Mouse (Mus musculus) neural tube, embryonic 11.5 days (tissue): ENCODE measurements around the gene Myo5a. TPM values are rescaled to one million over a fixed set of nuclear protein-coding genes. Genes with fewer than 3 reads are reported as not detected.

Experiments
- ATAC-seq: fragments of 200-750 bp; cut with Nextera tagmentation; 2 replicates; pipeline ENCODE4 v1.8.0; 2017; ENCODE audit warnings: moderate number of reproducible peaks, mild to moderate bottlenecking, moderate TSS enrichment, moderate library complexity; ENCODE audit not compliant: insufficient read depth, low FRiP score, low TSS enrichment
- DNase-seq: peaks from one replicate; pipeline ENCODE4 v3.0.0-alpha.2; 2015; ENCODE audit warnings: low spot score
- H3K27ac ChIP-seq: fragments of 300-500 bp; sonication (generic); 2 replicates; pipeline ENCODE4 v1.5.1; 2014; ENCODE audit warnings: low read depth, mild to moderate bottlenecking, low read length
- H3K27me3 ChIP-seq: fragments of 300-500 bp; sonication (generic); 2 replicates; pipeline ENCODE4 v1.6.1; 2014; ENCODE audit warnings: mild to moderate bottlenecking, low read length, mixed read lengths; ENCODE audit not compliant: control insufficient read depth, insufficient read depth
- H3K36me3 ChIP-seq: fragments of 300-500 bp; sonication (generic); 2 replicates; pipeline ENCODE4 v1.6.1; 2014; ENCODE audit warnings: mild to moderate bottlenecking, low read length, moderate library complexity, mixed read lengths; ENCODE audit not compliant: control insufficient read depth, insufficient read depth
- H3K4me1 ChIP-seq: fragments of 300-500 bp; sonication (generic); 2 replicates; pipeline ENCODE4 v1.6.1; 2014; ENCODE audit warnings: low read length, mixed read lengths; ENCODE audit not compliant: control insufficient read depth, insufficient read depth
- H3K4me2 ChIP-seq: fragments of 300-500 bp; sonication (generic); 2 replicates; pipeline ENCODE4 v1.6.1; 2014; ENCODE audit warnings: low read depth, mild to moderate bottlenecking, moderate library complexity
- H3K4me3 ChIP-seq: fragments of 300-500 bp; sonication (generic); 2 replicates; pipeline ENCODE4 v1.5.1; 2014; ENCODE audit warnings: low read depth, low read length
- H3K9ac ChIP-seq: fragments of 300-500 bp; sonication (generic); 2 replicates; pipeline ENCODE4 v1.6.1; 2014; ENCODE audit warnings: mild to moderate bottlenecking, low read length
- H3K9me3 ChIP-seq: fragments of 300-500 bp; sonication (generic); 2 replicates; pipeline ENCODE4 v1.6.1; 2016; ENCODE audit warnings: low read length; ENCODE audit not compliant: control insufficient read depth
- WGBS: fragments of 180-500 bp; shearing (Covaris S2); extraction: QIAGEN DNeasy Blood & Tissue Kit; methylation state at CpG from one replicate; pipeline ENCODE4 v1.1.7; 2014; 5-methylcytosine and 5-hydroxymethylcytosine counted together
- polyA plus RNA-seq: library from polyadenylated mRNA; unstranded; fragments of >200 nt; fragmentation: Nextera tagmentation; extraction: Ambion mirVana; gene quantifications from 2 replicates; pipeline ENCODE4 v1.2.1, GENCODE M21; 2014

The Myo5a gene
- polyA plus RNA-seq, 1 experiment from 2014 or later = 35.3 TPM

GRCm38 (mm10) chr9:75089285-75089684 is 18.5 kb downstream of the Myo5a start:
- Histone ChIP-seq H3K27ac (no peak overlapping the region), H3K9me3 (no peaks in the 10 kb centered on the region), H3K27me3 (no peaks in the 10 kb centered on the region), H3K4me2 (no peak overlapping the region), H3K36me3 (no peaks in the 10 kb centered on the region), H3K4me1 (no peaks in the 10 kb centered on the region), H3K4me3 (no peak overlapping the region), H3K9ac (no peak overlapping the region)
- 81% methylated on average over 3 of the region's 3 CpGs for WGBS
- DNase-seq (no peak), ATAC-seq (no peak)

GRCm38 (mm10) chr9:75092134-75092533 is 21.3 kb downstream of the Myo5a start:
- 86% methylated on average over 1 of the region's 1 CpGs for WGBS
- ATAC-seq = no peak

GRCm38 (mm10) chr9:75094762-75095161 is 23.9 kb downstream of the Myo5a start:
- 88% methylated on average over 3 of the region's 3 CpGs for WGBS
- Histone ChIP-seq H3K27me3 (no peaks in the 10 kb centered on the region), H3K9ac (no peak overlapping the region)

More at GRCm38 (mm10) chr9:75092134-75092533, 21.3 kb downstream of the Myo5a start:
- no peaks in the 10 kb centered on the region for H3K4me1 ChIP-seq
- H3K9me3 ChIP-seq = no peaks in the 10 kb centered on the region
- H3K36me3 ChIP-seq = no peaks in the 10 kb centered on the region
- no peak overlapping the region for H3K27ac ChIP-seq
- no peak for DNase-seq
- no peaks in the 10 kb centered on the region for H3K27me3 ChIP-seq
- no peak overlapping the region for H3K4me2 ChIP-seq
- no peak overlapping the region for H3K4me3 ChIP-seq
- no peak overlapping the region for H3K9ac ChIP-seq

GRCm38 (mm10) chr9:75098937-75099336 is 28.1 kb downstream of the Myo5a start:
- Histone ChIP-seq H3K27me3 (no peaks in the 10 kb centered on the region), H3K4me2 (no peak overlapping the region), H3K4me1 (no peaks in the 10 kb centered on the region)

More at GRCm38 (mm10) chr9:75094762-75095161, 23.9 kb downstream of the Myo5a start:
- Histone ChIP-seq H3K27ac (no peak overlapping the region), H3K4me2 (no peak overlapping the region), H3K9me3 (no peaks in the 10 kb centered on the region), H3K36me3 (no peaks in the 10 kb centered on the region), H3K4me1 (no peaks in the 10 kb centered on the region), H3K4me3 (no peak overlapping the region)
- DNase-seq (no peak), ATAC-seq (no peak)

GRCm38 (mm10) chr9:75100157-75100781 is 29.5 kb downstream of the Myo5a start:
- no peak overlapping the region for H3K9ac ChIP-seq
- H3K4me2 ChIP-seq = no peak overlapping the region
- no peak for ATAC-seq
- H3K27ac ChIP-seq = no peak overlapping the region
- H3K36me3 ChIP-seq = no peaks in the 10 kb centered on the region
- H3K4me3 ChIP-seq = no peak overlapping the region
- H3K27me3 ChIP-seq = no peaks in the 10 kb centered on the region
- no peaks in the 10 kb centered on the region for H3K4me1 ChIP-seq
- no peak for DNase-seq
- H3K9me3 ChIP-seq = no peaks in the 10 kb centered on the region
- 95% methylated on average over 8 of the region's 8 CpGs for whole genome bisulfite sequencing

More at GRCm38 (mm10) chr9:75098937-75099336, 28.1 kb downstream of the Myo5a start:
- WGBS = 95% methylated on average over 9 of the region's 9 CpGs
- H3K4me3 ChIP-seq = no peak overlapping the region
- no peaks in the 10 kb centered on the region for H3K36me3 ChIP-seq
- H3K9me3 ChIP-seq = no peaks in the 10 kb centered on the region
- H3K27ac ChIP-seq = no peak overlapping the region
- DNase-seq (no peak), ATAC-seq (no peak)
- H3K9ac ChIP-seq = no peak overlapping the region

GRCm38 (mm10) chr9:75102131-75102530 is 31.3 kb downstream of the Myo5a start:
- Histone ChIP-seq H3K9me3 (no peaks in the 10 kb centered on the region), H3K27ac (no peak overlapping the region), H3K9ac (no peak overlapping the region), H3K4me1 (no peaks in the 10 kb centered on the region), H3K4me2 (no peak overlapping the region), H3K4me3 (no peak overlapping the region), H3K36me3 (no peaks in the 10 kb centered on the region), H3K27me3 (no peaks in the 10 kb centered on the region)
- ATAC-seq (no peak), DNase-seq (no peak)

- no peak for ATAC-seq
- Histone ChIP-seq H3K4me2 (no peak overlapping the region), H3K36me3 (0 out of 2 replicates have a peak, but pooled peaks cover 4% of the 10 kb centered on the region), H3K27me3 (no peaks in the 10 kb centered on the region), H3K4me1 (no peaks in the 10 kb centered on the region), H3K9me3 (no peaks in the 10 kb centered on the region), H3K4me3 (no peak overlapping the region), H3K27ac (no peak overlapping the region), H3K9ac (no peak overlapping the region)
- 95% methylated on average over 2 of the region's 2 CpGs for WGBS
- DNase-seq = no peak
Observed at GRCm38 (mm10) chr9:75116571-75117177, 45.9 kb downstream of the Myo5a start.

- ATAC-seq (no peak), DNase-seq (no peak)
- no peak overlapping the region for H3K4me2 ChIP-seq
- no peak overlapping the region for H3K27ac ChIP-seq
- no peak overlapping the region for H3K4me3 ChIP-seq
- no peak overlapping the region for H3K9ac ChIP-seq
- WGBS = 92% methylated on average over 3 of the region's 3 CpGs
- no peaks in the 10 kb centered on the region for H3K9me3 ChIP-seq
- H3K36me3 ChIP-seq = 0 out of 2 replicates have a peak, but pooled peaks cover 7% of the 10 kb centered on the region
- H3K27me3 ChIP-seq = no peaks in the 10 kb centered on the region
- H3K4me1 ChIP-seq = no peaks in the 10 kb centered on the region
Observed at GRCm38 (mm10) chr9:75121126-75121525, 50.3 kb downstream of the Myo5a start.

- Histone ChIP-seq H3K9me3 (no peaks in the 10 kb centered on the region), H3K27me3 (no peaks in the 10 kb centered on the region), H3K9ac (no peak overlapping the region), H3K4me2 (no peak overlapping the region), H3K4me3 (no peak overlapping the region), H3K4me1 (no peaks in the 10 kb centered on the region), H3K27ac (no peak overlapping the region), H3K36me3 (0 out of 2 replicates have a peak, but pooled peaks cover 4% of the 10 kb centered on the region)
- DNase-seq (no peak), ATAC-seq (no peak)
- 80% methylated on average over 6 of the region's 6 CpGs for WGBS
Observed at GRCm38 (mm10) chr9:75124201-75124721, 53.4 kb downstream of the Myo5a start.
